Mouse (Mus musculus): Measurements from ENCODE around the gene Apip.

DNA sequence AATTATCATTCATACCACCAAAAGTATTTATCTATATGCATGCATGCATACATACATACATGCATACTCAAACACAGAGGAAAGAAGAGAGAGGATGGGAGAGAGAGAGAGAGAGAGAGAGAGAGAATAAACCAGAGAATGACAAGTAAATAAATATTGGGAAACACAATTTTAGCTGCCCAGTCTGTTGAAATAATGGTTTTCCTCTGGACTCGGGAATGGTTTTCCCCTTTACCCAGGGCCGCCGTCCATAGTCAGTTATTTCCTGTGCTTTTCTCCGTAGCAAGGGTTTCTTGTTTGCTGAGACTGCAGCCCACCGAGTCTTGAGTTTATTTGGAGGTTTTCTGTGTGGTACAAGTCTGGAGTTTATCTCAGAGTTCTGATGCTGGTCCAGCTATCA, 8.2 kb downstream of the Apip start:
- no peak for TF ChIP-seq CTCF (IDR thresholded peaks at IDR 0.05)
- TF ChIP-seq EP300 (IDR thresholded peaks at IDR 0.05) = no peak
